Mouse (Mus musculus) bone marrow, adult 2 months (tissue): Measurements from ENCODE around the gene Ccdc173. TPM values are rescaled to one million over a fixed set of nuclear protein-coding genes. Genes with fewer than 3 reads are reported as not detected.

Source experiments
- H3K27ac ChIP-seq: fragments of 200-500 bp; 2 replicates; pipeline ENCODE4 v1.5.1; 2012; ENCODE audit warnings: low read depth, mild to moderate bottlenecking, control low read depth, inconsistent platforms, low read length; ENCODE audit not compliant: control insufficient read depth, poor library complexity, insufficient read depth
- H3K4me1 ChIP-seq: fragments of 200-500 bp; 2 replicates; pipeline ENCODE4 v1.6.1; 2011; ENCODE audit warnings: low read length; ENCODE audit not compliant: control insufficient read depth, insufficient read depth
- H3K4me3 ChIP-seq: fragments of 200-500 bp; replicated peaks from 2 replicates; pipeline ENCODE3; 2011; ENCODE audit warnings: mild to moderate bottlenecking, low read depth, low read length, control low read depth; ENCODE audit not compliant: control insufficient read depth
- CTCF ChIP-seq: fragments of 200-500 bp; IDR thresholded peaks from 2 replicates; pipeline ENCODE4 v1.5.1; 2011; ENCODE audit warnings: low read length, control low read depth; ENCODE audit not compliant: control insufficient read depth, insufficient read depth
- POLR2A ChIP-seq: fragments of 200-500 bp; IDR thresholded peaks from 2 replicates; pipeline ENCODE4 v1.6.1; 2011; ENCODE audit warnings: low read depth, mild to moderate bottlenecking, control low read depth, low read length, borderline replicate concordance; ENCODE audit not compliant: control insufficient read depth
- WGBS: fragments of 180-500 bp; shearing (Covaris S2); methylation state at CpG from one replicate; pipeline ENCODE4 v1.1.7; 2018; 5-methylcytosine and 5-hydroxymethylcytosine counted together
- polyA plus RNA-seq: library from polyadenylated mRNA; stranded (reverse); fragments of >200 nt; gene quantifications from 2 replicates; pipeline ENCODE4 v1.2.4, GENCODE M21; 2011; ENCODE audit warnings: low replicate concordance; ENCODE audit not compliant: missing spikeins, insufficient read depth, insufficient read length

Gene Ccdc173
- polyA plus RNA-seq, 1 experiment: 1.9 TPM

GRCm38 (mm10) chr2:69763340-69763739 is 26.0 kb downstream of the Ccdc173 start:
- 84% methylated on average over 4 of the region's 4 CpGs for WGBS
- H3K4me1 ChIP-seq: no peaks in the 10 kb centered on the region

DNA sequence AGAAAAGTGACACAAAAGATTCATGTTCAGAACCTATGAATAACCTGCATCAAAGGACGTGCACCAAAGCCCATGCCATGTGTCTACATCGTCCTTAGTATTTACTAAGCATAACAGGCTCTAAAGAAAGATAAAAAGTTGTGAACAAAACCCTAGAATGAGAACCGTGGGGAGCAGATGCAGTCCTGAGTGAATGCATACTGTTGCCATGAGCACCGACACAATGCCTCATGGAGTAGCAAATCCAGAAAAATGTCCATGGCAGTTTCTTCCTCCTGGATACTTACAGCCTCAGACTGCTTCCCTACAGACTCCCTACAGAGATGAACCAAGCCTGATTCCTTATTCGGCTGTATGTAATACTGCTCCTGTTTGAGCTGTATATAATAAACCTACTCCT is 28.4 kb downstream of the Ccdc173 start:
- no peak overlapping the region for H3K4me3 ChIP-seq
- H3K4me1 ChIP-seq: no peaks in the 10 kb centered on the region
- WGBS: 86% methylated on average over 5 of the region's 5 CpGs
- no peak overlapping the region for H3K27ac ChIP-seq
- no peak for TF ChIP-seq POLR2A
- no peak for TF ChIP-seq CTCF

More at GRCm38 (mm10) chr2:69763340-69763739, 26.0 kb downstream of the Ccdc173 start:
- Histone ChIP-seq H3K27ac (no peak overlapping the region), H3K4me3 (no peak overlapping the region)
- no peak for TF ChIP-seq POLR2A
- no peak for TF ChIP-seq CTCF

DNA sequence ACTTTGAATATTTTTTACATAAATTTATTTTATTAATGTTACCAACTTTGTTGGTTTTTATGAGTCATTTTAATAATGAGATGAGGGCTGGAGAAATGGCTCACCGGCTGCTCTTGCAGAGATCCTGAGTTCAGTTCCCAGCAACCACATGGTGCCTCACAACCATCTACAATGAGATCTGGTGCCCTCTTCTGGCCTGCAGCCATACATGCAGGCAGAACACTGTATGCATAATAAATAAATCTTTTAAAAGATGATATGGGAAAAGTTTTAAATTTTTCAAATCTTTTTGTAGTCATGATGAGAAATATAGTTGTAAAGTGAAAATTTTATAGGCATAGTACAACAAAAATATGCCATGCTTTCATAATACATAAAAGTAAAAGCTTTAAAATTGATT is 44.3 kb downstream of the Ccdc173 start:
- H3K27ac ChIP-seq: no peak overlapping the region
- no peak overlapping the region for H3K4me3 ChIP-seq
- TF ChIP-seq CTCF (peak; percentile 26), POLR2A (no peak)
- WGBS: 79% methylated on average over 1 of the region's 1 CpGs
- no peaks in the 10 kb centered on the region for H3K4me1 ChIP-seq

- peak overlapping the region; percentile 72 for H3K4me3 ChIP-seq
- WGBS: under 1% methylated on average over 13 of the region's 13 CpGs
- peak overlapping the region; percentile 94 for H3K27ac ChIP-seq
- H3K4me1 ChIP-seq: no peaks in the 10 kb centered on the region; the same call in 1 of the 2 replicates
- TF ChIP-seq POLR2A (no peak), CTCF (no peak)
Observed at GRCm38 (mm10) chr2:69723519-69723825, 65.9 kb downstream of the Ccdc173 start.

- H3K4me3 ChIP-seq: peak overlapping the region; percentile 72
- H3K27ac ChIP-seq: peak overlapping the region; percentile 94
- under 1% methylated on average over 91 of the region's 91 CpGs for WGBS
- TF ChIP-seq CTCF (no peak), POLR2A (peak; percentile 65; the same call in 1 of the 2 replicates)
- H3K4me1 ChIP-seq: no peaks in the 10 kb centered on the region; the same call in 1 of the 2 replicates
Observed at GRCm38 (mm10) chr2:69722650-69723518, 66.5 kb downstream of the Ccdc173 start.

DNA sequence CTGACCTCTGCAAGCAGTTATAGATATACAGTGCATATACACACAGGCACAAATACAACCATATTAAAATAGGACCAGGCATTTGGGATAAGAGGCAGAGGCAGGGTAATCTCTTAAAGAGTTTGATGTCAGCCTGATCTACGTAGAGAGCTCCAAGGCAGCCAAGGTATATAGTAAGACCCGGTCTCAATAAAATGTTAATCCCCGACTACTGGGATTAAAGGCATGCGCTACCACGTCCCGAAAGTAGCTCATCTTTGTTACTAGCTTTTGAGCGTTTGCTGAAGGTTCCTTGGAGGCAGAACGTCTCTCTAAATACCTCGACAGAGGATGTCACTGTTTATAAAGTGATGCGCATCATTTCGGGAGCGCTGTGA is 67.1 kb downstream of the Ccdc173 start, which contains the start of gene Ppig:
TSS of gene Ppig (plus strand) at position 273 of the 377 bp plus-strand sequence.
- 7% methylated on average over 12 of the region's 12 CpGs for WGBS
- no peaks in the 10 kb centered on the region; the same call in 1 of the 2 replicates for H3K4me1 ChIP-seq
- TF ChIP-seq POLR2A: no peak
- TF ChIP-seq CTCF: no peak
- H3K27ac ChIP-seq: peak within 1 kb of the TSS; percentile 94
- H3K4me3 ChIP-seq: peak within 1 kb of the TSS; percentile 72

- peak overlapping the region; percentile 63; the same call in 1 of the 2 replicates for H3K27ac ChIP-seq
- TF ChIP-seq POLR2A (no peak), CTCF (no peak)
- no peak overlapping the region for H3K4me3 ChIP-seq
- WGBS: 39% methylated on average over 1 of the region's 1 CpGs
- H3K4me1 ChIP-seq: peaks cover 2% of the 10 kb centered on the region
Observed at GRCm38 (mm10) chr2:69719121-69719520, 70.3 kb downstream of the Ccdc173 start.

DNA sequence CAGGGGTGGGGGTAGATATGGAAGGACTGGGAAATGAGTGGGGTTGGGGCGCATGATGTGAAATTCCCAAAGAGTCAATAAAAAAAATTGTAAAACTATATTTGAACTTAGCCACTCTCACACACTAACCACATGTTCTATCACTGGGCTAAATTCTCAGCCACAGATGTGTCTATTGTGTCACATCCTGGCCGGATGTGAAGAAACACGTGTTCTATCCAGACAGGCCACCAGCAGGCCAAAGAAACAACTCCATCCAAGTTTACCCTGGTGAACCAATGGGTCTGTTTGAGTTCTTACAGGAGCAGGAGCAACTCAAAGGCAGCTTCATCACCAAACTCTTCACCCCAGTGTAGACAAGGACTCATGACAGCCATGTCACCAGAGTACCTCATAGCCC is 72.9 kb downstream of the Ccdc173 start:
- TF ChIP-seq POLR2A: no peak
- TF ChIP-seq CTCF: no peak
- 29% methylated on average over 3 of the region's 3 CpGs for WGBS

More for the DNA sequence above, 72.9 kb downstream of the Ccdc173 start:
- H3K4me3 ChIP-seq: no peak overlapping the region
- H3K27ac ChIP-seq: no peak overlapping the region; the same call in 1 of the 2 replicates
- H3K4me1 ChIP-seq: peaks cover 2% of the 10 kb centered on the region
